Mouse (Mus musculus): Measurements from ENCODE around the gene Slc13a4. TPM values are rescaled to one million over a fixed set of nuclear protein-coding genes. Genes with fewer than 3 reads are reported as not detected.

Gene Slc13a4
- polyA plus RNA-seq, 1 experiment, result not detected

- Histone ChIP-seq H3K9me3 (peaks cover 16% of the 10 kb centered on the region), H3K36me3 (replicated peaks; ENCODE audit: low read length) (no peaks in the 10 kb centered on the region), H3K4me3 (replicated peaks) (no peak overlapping the region), H3K27me3 (replicated peaks) (peaks cover 36% of the 10 kb centered on the region), H3K4me1 (peaks cover 12% of the 10 kb centered on the region; the same call in 1 of the 2 replicates)
- TF ChIP-seq GATA1 (IDR thresholded peaks at IDR 0.05; ENCODE audit: borderline replicate concordance, low read length) (no peak), FLI1 (IDR thresholded peaks at IDR 0.05; ENCODE audit: low read length) (no peak)
These were observed 19.7 kb downstream of the Slc13a4 start for GRCm38 (mm10) chr6:35288114-35288761.

GRCm38 (mm10) chr6:35279306-35279705 lies 28.6 kb downstream of the Slc13a4 start:
- peaks cover 21% of the 10 kb centered on the region for H3K27me3 ChIP-seq (replicated peaks)
- no peaks in the 10 kb centered on the region for H3K36me3 ChIP-seq (replicated peaks; ENCODE audit: low read length)
- no peak overlapping the region for H3K4me3 ChIP-seq (replicated peaks)
- H3K4me1 ChIP-seq, result no peaks in the 10 kb centered on the region
- no peak for TF ChIP-seq FLI1 (IDR thresholded peaks at IDR 0.05; ENCODE audit: low read length)
- no peak for TF ChIP-seq GATA1 (IDR thresholded peaks at IDR 0.05; ENCODE audit: borderline replicate concordance, low read length)
- peaks cover 17% of the 10 kb centered on the region for H3K9me3 ChIP-seq

- peaks cover 20% of the 10 kb centered on the region for H3K27me3 ChIP-seq (replicated peaks)
These were observed 29.9 kb downstream of the Slc13a4 start for GRCm38 (mm10) chr6:35277903-35278587.

GRCm38 (mm10) chr6:35273391-35274082 lies 34.4 kb downstream of the Slc13a4 start:
- Histone ChIP-seq H3K27me3 (replicated peaks) (peaks cover 2% of the 10 kb centered on the region), H3K4me1 (peaks cover 26% of the 10 kb centered on the region), H3K4me3 (replicated peaks) (no peak overlapping the region), H3K36me3 (replicated peaks; ENCODE audit: low read length) (peaks cover 18% of the 10 kb centered on the region), H3K9me3 (peaks cover 6% of the 10 kb centered on the region; the same call in 1 of the 2 replicates)
- TF ChIP-seq GATA1 (IDR thresholded peaks at IDR 0.05; ENCODE audit: borderline replicate concordance, low read length), result no peak
- TF ChIP-seq FLI1 (IDR thresholded peaks at IDR 0.05; ENCODE audit: low read length), result no peak

More at GRCm38 (mm10) chr6:35277903-35278587, 29.9 kb downstream of the Slc13a4 start:
- Histone ChIP-seq H3K4me3 (replicated peaks) (no peak overlapping the region), H3K4me1 (no peaks in the 10 kb centered on the region), H3K36me3 (replicated peaks; ENCODE audit: low read length) (no peaks in the 10 kb centered on the region), H3K9me3 (peaks cover 17% of the 10 kb centered on the region)
- TF ChIP-seq FLI1 (IDR thresholded peaks at IDR 0.05; ENCODE audit: low read length), result no peak
- TF ChIP-seq GATA1 (IDR thresholded peaks at IDR 0.05; ENCODE audit: borderline replicate concordance, low read length), result no peak

GRCm38 (mm10) chr6:35271868-35272765 lies 35.8 kb downstream of the Slc13a4 start:
- Histone ChIP-seq H3K27me3 (replicated peaks) (peaks cover 2% of the 10 kb centered on the region), H3K36me3 (replicated peaks; ENCODE audit: low read length) (peaks cover 31% of the 10 kb centered on the region), H3K4me1 (peaks cover 30% of the 10 kb centered on the region), H3K9me3 (peaks cover 6% of the 10 kb centered on the region; the same call in 1 of the 2 replicates), H3K4me3 (replicated peaks) (no peak overlapping the region)
- TF ChIP-seq FLI1 (IDR thresholded peaks at IDR 0.05; ENCODE audit: low read length) (no peak), GATA1 (IDR thresholded peaks at IDR 0.05; ENCODE audit: borderline replicate concordance, low read length) (no peak)

GRCm38 (mm10) chr6:35271094-35271855 lies 36.7 kb downstream of the Slc13a4 start:
- Histone ChIP-seq H3K4me3 (replicated peaks) (no peak overlapping the region), H3K36me3 (replicated peaks; ENCODE audit: low read length) (peaks cover 39% of the 10 kb centered on the region), H3K27me3 (replicated peaks) (peaks cover 2% of the 10 kb centered on the region), H3K4me1 (peaks cover 32% of the 10 kb centered on the region), H3K9me3 (peaks cover 6% of the 10 kb centered on the region; the same call in 1 of the 2 replicates)
- TF ChIP-seq GATA1 (IDR thresholded peaks at IDR 0.05; ENCODE audit: borderline replicate concordance, low read length), result no peak
- TF ChIP-seq FLI1 (IDR thresholded peaks at IDR 0.05; ENCODE audit: low read length), result no peak

GRCm38 (mm10) chr6:35269643-35270042 lies 38.3 kb downstream of the Slc13a4 start:
- no peaks in the 10 kb centered on the region for H3K27me3 ChIP-seq (replicated peaks)
- TF ChIP-seq GATA1 (IDR thresholded peaks at IDR 0.05; ENCODE audit: borderline replicate concordance, low read length) (no peak), FLI1 (IDR thresholded peaks at IDR 0.05; ENCODE audit: low read length) (no peak)
- H3K4me3 ChIP-seq (replicated peaks), result no peak overlapping the region

GRCm38 (mm10) chr6:35268711-35269110 lies 39.2 kb downstream of the Slc13a4 start:
- peaks cover 51% of the 10 kb centered on the region for H3K4me1 ChIP-seq

More at GRCm38 (mm10) chr6:35269643-35270042, 38.3 kb downstream of the Slc13a4 start:
- Histone ChIP-seq H3K36me3 (replicated peaks; ENCODE audit: low read length) (peaks cover 55% of the 10 kb centered on the region), H3K4me1 (peaks cover 42% of the 10 kb centered on the region), H3K9me3 (peaks cover 6% of the 10 kb centered on the region; the same call in 1 of the 2 replicates)

More at GRCm38 (mm10) chr6:35268711-35269110, 39.2 kb downstream of the Slc13a4 start:
- H3K36me3 ChIP-seq (replicated peaks; ENCODE audit: low read length), result peaks cover 65% of the 10 kb centered on the region
- TF ChIP-seq FLI1 (IDR thresholded peaks at IDR 0.05; ENCODE audit: low read length) (no peak), GATA1 (IDR thresholded peaks at IDR 0.05; ENCODE audit: borderline replicate concordance, low read length) (no peak)
- H3K4me3 ChIP-seq (replicated peaks), result no peak overlapping the region
- no peaks in the 10 kb centered on the region for H3K27me3 ChIP-seq (replicated peaks)
- peaks cover 6% of the 10 kb centered on the region; the same call in 1 of the 2 replicates for H3K9me3 ChIP-seq

All from megakaryocyte, embryonic 14.5 days (primary cell).